Mouse (Mus musculus) heart, adult 18-20 months (tissue): ENCODE results near the gene Tmem39a. TPM values are rescaled to one million over a fixed set of nuclear protein-coding genes. Genes with fewer than 3 reads are reported as not detected.

Source experiments
- DNase-seq, 2 experiments: peaks; one replicate each; pipeline ENCODE4 v3.0.0; 2021 to 2022; ENCODE audit warnings: mixed read lengths in 1 of 2
- total RNA-seq, 2 experiments: library from RNA; stranded (reverse); gene quantifications; 2 replicates each; pipeline ENCODE4 v1.2.3; 2021

Tmem39a gene
- total RNA-seq, 2 experiments from 2014 or later = 19.1 to 23.9 TPM

- DNase-seq = no peak
Measured at GRCm38 (mm10) chr16:38635833-38636390, 77.4 kb downstream of the Tmem39a start.

- DNase-seq = no peak
Measured at GRCm38 (mm10) chr16:38636682-38637081, 78.2 kb downstream of the Tmem39a start.

- DNase-seq = no peak
Measured at GRCm38 (mm10) chr16:38637085-38637484, 78.6 kb downstream of the Tmem39a start.

Other genes with a start within 250 kb of the Tmem39a start
- gene Maats1, start 216.6 kb upstream of the Tmem39a start, total RNA-seq = under 1 TPM in 1 of 2 experiments, not detected in 1; 0.13 TPM
- gene Cox17, start 211.7 kb upstream of the Tmem39a start, total RNA-seq = 100 to 1,000 TPM; 345 to 380 TPM
- gene Gm21987, start 211.7 kb upstream of the Tmem39a start, total RNA-seq = 1 to 10 TPM in 1 of 2 experiments, not detected in 1; 1.4 TPM
- 100 to 1,000 TPM; 515 to 590 TPM for gene Popdc2, start 196.5 kb upstream of the Tmem39a start, total RNA-seq
- gene Pla1a, start 125.6 kb upstream of the Tmem39a start, total RNA-seq = 1 to 10 TPM; 6.2 to 8.7 TPM
- gene Adprh, start 106.0 kb upstream of the Tmem39a start, total RNA-seq = 10 to 100 TPM; 25.6 to 26.8 TPM
- under 1 TPM; 0.39 to 0.94 TPM for gene Cd80, start 103.1 kb upstream of the Tmem39a start, total RNA-seq
- gene Timmdc1, start 36.0 kb upstream of the Tmem39a start, total RNA-seq = 10 to 100 TPM; 67.1 to 68.3 TPM
- 10 to 100 TPM; 10.5 to 13.2 TPM for gene Poglut1, start 8.4 kb upstream of the Tmem39a start, total RNA-seq
- 10 to 100 TPM; 39.6 to 40.8 TPM for gene Arhgap31, start 154.6 kb downstream of the Tmem39a start, total RNA-seq
- 10 to 100 TPM; 10.3 to 16.1 TPM for gene B4galt4, start 183.6 kb downstream of the Tmem39a start, total RNA-seq
- 1 to 10 TPM; 2.5 to 6.2 TPM for gene Upk1b, start 241.6 kb downstream of the Tmem39a start, total RNA-seq